Mouse (Mus musculus) spleen, adult 18-20 months (tissue): Measurements from ENCODE around the gene Matn4.
A peak's percentile ranks its signal among the peaks of the same experiment; 100 is the strongest.

Experiments used
- DNase-seq, 2 experiments: peaks; one replicate each; pipeline ENCODE4 v3.0.0; 2022; ENCODE audit warnings: mixed read lengths in 2 of 2

Gene Matn4

GRCm38 (mm10) chr2:164435216-164436090 is 30.5 kb upstream of the Matn4 start:
- DNase-seq = no peak

- DNase-seq = no peak
These were observed 29.7 kb upstream of the Matn4 start for GRCm38 (mm10) chr2:164434681-164435080.

GRCm38 (mm10) chr2:164433278-164433895 is 28.4 kb upstream of the Matn4 start:
- no peak for DNase-seq

- no peak for DNase-seq
These were observed 27.7 kb upstream of the Matn4 start for GRCm38 (mm10) chr2:164432541-164433191.

GRCm38 (mm10) chr2:164431676-164432465 is 26.9 kb upstream of the Matn4 start:
- DNase-seq = no peak

DNA sequence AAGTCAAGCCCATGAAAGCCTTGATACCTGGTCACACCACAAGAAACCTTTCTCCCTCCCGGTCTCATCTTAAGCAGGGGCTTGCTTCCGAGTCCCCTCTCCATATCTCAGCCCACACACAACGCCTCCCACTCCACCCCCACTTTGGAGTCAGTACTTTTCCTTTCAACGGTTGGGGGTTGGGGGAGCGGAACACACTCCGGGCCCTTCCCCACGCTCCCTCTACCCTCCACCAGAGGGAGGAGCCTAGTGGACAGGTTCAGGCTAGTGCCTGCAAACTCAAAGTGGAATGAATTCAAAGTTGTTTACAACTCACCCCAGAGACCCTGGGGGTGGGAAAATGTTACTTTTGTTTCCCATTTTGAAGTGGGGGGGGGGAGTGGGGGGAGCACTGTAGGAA is 25.7 kb upstream of the Matn4 start:
- no peak for DNase-seq

DNA sequence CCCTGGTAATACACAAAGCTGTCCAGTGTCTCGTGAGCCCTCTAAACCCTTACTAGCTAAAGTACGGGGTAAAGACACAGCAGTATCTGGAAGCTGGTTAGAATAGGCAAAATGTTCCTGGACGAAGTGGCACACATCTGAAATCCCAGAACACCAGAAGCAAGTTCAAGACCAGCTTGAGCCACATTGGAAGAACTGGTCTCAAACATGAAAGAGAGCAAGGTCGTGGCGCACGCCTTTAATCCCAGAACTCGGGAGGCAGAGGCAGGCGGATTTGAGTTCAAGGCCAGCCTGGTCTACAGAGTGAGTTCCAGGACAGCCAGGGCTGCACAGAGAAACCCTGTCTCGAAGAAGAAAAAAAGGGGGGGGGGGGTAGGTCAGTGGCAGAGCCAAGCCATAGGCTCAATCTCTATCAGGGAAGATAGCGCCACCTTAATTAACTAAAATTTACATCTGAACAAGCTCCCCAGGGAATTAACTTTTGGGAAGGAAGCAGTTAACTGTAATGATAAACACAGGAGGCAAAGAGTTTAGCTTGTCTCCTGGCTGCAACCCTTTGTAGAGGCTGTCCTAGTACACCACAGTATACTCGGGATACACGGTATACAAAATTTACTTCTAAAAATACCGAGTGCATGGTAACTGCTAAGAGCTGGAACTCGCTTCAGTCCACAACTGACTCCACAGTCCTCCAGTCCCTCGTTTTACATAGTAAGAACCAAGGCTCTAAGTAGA is 25.1 kb upstream of the Matn4 start:
- no peak for DNase-seq

DNA sequence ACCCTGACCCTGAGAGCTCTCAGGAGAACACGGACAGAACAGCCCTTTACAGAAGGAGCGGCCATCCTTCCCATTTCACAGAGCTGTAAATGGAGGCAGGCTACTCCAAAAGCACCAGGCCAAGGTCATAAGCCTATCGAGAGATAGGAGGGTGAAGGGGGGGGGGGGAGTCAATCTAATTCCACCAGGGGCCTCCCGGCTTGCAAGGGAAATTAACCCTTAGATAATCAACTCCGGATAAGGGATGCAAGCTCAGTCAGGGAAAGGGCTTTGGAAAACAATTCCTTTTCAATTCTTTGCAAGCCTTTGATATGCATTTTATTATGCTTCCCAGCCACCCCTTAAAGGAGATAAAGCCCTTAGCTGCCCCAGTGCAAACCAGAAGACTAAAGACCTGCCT is 23.5 kb upstream of the Matn4 start:
- no peak for DNase-seq

GRCm38 (mm10) chr2:164426952-164427351 is 22.0 kb upstream of the Matn4 start:
- DNase-seq = no peak

DNA sequence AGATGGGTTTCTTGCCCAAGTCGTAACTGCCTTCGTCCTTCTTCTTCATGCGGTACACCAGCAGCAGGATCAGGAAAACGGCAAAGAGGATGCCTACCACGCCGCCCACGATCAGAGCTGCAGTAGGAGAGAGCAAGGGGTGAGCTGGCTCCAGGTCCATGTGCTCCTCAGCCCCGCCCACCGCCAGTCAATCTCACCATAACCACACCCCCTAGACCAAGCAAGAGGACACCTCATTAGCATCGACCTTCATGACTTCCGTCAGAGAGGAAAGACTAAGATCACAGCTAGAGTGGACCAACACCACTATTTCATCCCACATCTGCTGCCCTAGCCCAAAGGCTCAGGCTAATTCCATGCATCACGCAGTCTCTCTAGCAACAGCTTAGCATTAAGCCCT is 21.2 kb upstream of the Matn4 start:
- DNase-seq = no peak

DNA sequence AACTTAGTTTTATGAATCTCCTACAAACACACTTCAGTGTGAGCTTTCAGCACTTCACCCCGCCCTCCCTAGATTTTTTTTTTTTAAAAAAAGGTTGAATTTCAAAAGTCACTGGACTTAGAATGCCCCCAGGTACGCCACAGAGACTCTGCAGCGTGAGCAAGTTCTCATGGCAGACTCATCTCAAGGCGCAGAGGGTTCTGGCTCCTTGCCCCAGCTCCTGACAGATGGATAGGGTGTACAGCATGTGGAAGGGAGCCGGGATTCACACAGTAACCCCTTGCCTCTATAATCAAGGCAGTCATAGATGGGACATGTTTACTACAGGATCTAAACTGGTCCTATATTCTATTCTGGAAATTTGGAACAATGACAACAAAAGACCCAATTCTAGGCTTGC is 20.4 kb upstream of the Matn4 start:
- DNase-seq = no peak

GRCm38 (mm10) chr2:164424406-164424805 is 19.4 kb upstream of the Matn4 start:
- DNase-seq = no peak

DNA sequence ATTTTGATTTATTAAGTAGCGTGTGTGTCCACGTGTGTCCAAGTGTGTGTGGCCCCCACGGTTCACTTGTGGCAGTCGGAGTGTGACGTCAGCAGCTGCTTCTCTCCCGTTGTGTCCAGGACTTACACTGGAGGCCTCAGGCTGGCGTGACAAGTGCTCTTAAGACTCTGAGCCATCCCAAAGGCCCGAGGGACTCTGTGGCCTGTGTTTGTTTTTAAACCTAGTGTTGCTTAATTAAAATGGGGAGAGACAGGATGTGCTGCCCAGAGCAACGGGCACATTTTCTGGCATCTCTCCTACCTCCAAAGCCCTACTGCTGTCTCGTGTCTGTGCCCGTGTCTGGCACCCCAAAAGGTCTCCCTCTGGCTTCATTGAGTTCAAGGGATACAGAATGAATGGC is 18.5 kb upstream of the Matn4 start:
- DNase-seq = peak; percentile 39 to 50

DNA sequence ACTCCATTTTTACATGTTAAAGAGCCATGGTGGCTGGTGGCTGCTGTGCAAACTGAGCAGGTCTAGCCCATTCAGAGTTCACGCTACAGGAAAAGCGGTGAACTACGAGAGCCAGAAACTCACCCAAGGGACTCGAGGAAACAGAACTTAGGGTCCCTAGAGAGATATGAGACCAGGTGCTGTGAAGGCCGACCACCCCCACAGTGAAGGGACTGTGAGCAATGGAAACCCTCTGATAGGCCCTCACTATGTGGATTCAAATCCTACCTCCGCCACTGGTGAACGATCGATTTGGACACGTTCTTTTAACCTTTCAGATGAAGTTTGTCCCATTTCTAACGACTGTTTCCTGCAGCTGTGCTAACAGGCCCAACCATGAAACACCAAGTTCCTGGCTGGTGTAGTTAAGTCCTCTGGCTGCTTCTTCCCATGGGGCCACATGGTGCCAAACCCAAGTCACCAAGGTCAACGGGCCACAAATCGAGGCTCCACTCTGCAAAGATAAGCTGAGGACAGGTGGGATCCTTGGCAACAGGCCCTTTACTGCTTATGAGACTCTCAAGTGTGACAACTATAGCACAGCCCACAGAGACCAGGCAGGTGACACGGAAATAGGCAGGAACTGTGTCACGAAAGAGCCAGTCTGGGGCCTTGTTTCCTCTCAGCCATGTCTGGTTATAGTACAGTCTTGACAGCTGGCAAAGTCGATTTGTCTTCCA is 17.9 kb upstream of the Matn4 start:
- peak; percentile 45 to 55 for DNase-seq

- no peak for DNase-seq
These were observed 17.0 kb upstream of the Matn4 start for GRCm38 (mm10) chr2:164421979-164422378.

GRCm38 (mm10) chr2:164421306-164421705 is 16.3 kb upstream of the Matn4 start:
- DNase-seq = no peak

GRCm38 (mm10) chr2:164419489-164419888 is 14.5 kb upstream of the Matn4 start:
- DNase-seq = no peak

DNA sequence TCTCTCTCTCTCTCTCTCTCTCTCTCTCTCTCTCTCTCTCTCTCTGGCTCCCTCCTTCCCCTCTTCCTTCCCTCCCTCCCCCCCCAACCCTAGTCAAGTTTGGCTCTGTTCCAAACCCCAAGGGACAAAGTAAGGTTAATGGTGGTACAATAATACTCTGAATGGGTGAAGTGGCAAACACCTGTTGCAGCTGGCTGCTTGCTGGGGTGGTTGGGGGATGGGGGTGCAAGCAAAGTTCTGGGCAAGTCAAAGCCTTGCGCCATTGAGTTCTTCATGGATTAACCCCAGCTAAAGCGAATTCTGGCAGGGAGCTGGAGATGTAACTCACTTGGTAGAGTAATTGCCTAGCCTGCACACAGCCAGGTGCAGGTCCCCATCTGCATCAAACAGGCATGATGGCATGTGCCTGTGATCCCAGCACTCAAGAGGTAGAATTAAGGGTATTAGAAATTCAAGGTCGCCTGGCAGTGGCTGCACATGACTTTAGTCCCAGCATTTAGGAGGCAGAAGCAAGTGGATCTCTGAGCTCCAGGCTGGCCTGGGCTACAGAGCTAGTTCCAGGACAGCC is 13.4 kb upstream of the Matn4 start:
- no peak for DNase-seq

DNA sequence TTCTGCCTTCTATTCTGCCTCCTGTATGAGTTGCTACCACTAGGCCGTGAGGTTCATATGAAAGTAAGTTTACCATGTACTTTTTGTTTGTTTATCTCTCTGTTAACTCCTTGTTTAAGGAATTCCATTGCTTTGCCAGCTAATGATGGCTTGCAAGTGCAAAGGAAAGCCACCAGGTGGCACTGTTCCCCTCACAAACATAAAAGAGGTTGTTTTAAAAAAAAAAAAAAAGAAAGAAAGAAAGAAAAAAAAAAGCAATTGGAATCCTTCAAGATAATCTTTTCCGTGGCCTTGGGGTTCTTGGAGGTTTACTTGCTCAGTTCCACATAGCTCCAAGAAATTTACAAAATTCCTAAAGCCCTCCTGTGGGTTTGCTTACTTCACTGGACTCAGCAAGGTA is 12.2 kb upstream of the Matn4 start:
- DNase-seq = no peak

GRCm38 (mm10) chr2:164414581-164414980 is 9.6 kb upstream of the Matn4 start:
- peak in 1 of 2 experiments; percentile 29 for DNase-seq

- DNase-seq = no peak
These were observed 9.2 kb upstream of the Matn4 start for GRCm38 (mm10) chr2:164414167-164414566.
